Mouse (Mus musculus) heart, postnatal 0 days (tissue): ENCODE data around the gene Zfhx3.

ENCODE experiments used
- CTCF ChIP-seq: IDR thresholded peaks from 2 replicates; pipeline ENCODE4 v1.5.1; 2016; ENCODE audit warnings: antibody characterized with exemption, control low read depth, low read depth
- EP300 ChIP-seq: IDR thresholded peaks from 2 replicates; pipeline ENCODE4 v1.6.1; 2016; ENCODE audit warnings: antibody characterized with exemption, low read depth

GRCm38 (mm10) chr8:108798012-108798411 lies 855.6 kb downstream of the Zfhx3 start:
- no peak for TF ChIP-seq CTCF
- TF ChIP-seq EP300, result no peak
